ENCODE assay signal across 8 mouse cellular contexts in genomic region chr11:98809457-98810290, GRCm38 (mm10). TPM values are rescaled to one million over a fixed set of nuclear protein-coding genes. Genes with fewer than 3 reads are reported as not detected.
DNase-seq lines count a peak whose midpoint lies in the region; ATAC-seq and TF ChIP-seq lines count a peak whose summit lies in the region.

No protein-coding gene starts in this region.

- H3K36me3 ChIP-seq in heart, embryonic 10.5 days, result peaks cover 68% of the 10 kb centered on the region
- peaks cover 76% of the 10 kb centered on the region for H3K36me3 ChIP-seq in kidney, embryonic 15.5 days

- no peaks in the 10 kb centered on the region for H3K9me3 ChIP-seq in heart, embryonic 10.5 days
- H3K9me3 ChIP-seq in kidney, embryonic 15.5 days (replicated peaks), result no peaks in the 10 kb centered on the region

- H3K4me1 ChIP-seq in bone marrow macrophage, adult 2 months (ENCODE audit: control insufficient read depth, insufficient read depth, low read length), result peaks cover 26% of the 10 kb centered on the region
- peaks cover 5% of the 10 kb centered on the region; the same call in 1 of the 2 replicates for H3K4me1 ChIP-seq in embryonic fibroblast, embryonic 13.5 days (ENCODE audit: control insufficient read depth, insufficient read depth, low read length)
- H3K4me1 ChIP-seq in heart, embryonic 10.5 days, result peaks cover 22% of the 10 kb centered on the region
- peaks cover 29% of the 10 kb centered on the region for H3K4me1 ChIP-seq in kidney, embryonic 15.5 days

- H3K9ac ChIP-seq in kidney, embryonic 15.5 days, result peak overlapping the region; percentile 96

- WGBS in heart, embryonic 10.5 days, result under 1% methylated on average over 80 of the region's 84 CpGs
- WGBS in kidney, embryonic 15.5 days, result 0% methylated on average over 84 of the region's 84 CpGs

- 0 out of 2 replicates have a peak, but pooled peaks have one; percentile 33 for TF ChIP-seq POLR2A in bone marrow macrophage, adult 2 months (IDR thresholded peaks at IDR 0.05; ENCODE audit: borderline replicate concordance, low read depth, low read length)
- TF ChIP-seq POLR2A in embryonic fibroblast, embryonic 13.5 days (IDR thresholded peaks at IDR 0.05; ENCODE audit: low read depth, low read length), result peak; percentile 86

- TF ChIP-seq CTCF in bone marrow macrophage, adult 2 months (IDR thresholded peaks at IDR 0.05; ENCODE audit: low read depth, low read length), result no peak
- 0 out of 2 replicates have a peak, but pooled peaks have one; percentile 2 for TF ChIP-seq CTCF in embryonic fibroblast, embryonic 13.5 days (IDR thresholded peaks at IDR 0.05; ENCODE audit: borderline replicate concordance, insufficient read depth, low read length)

- H3K27ac ChIP-seq in bone marrow macrophage, adult 2 months (ENCODE audit: insufficient read depth, low read depth, low read length), result peak overlapping the region; percentile 78
- H3K27ac ChIP-seq in embryonic fibroblast, embryonic 13.5 days (ENCODE audit: insufficient read depth, low read length), result peak overlapping the region; percentile 94
- peak overlapping the region; percentile 98 for H3K27ac ChIP-seq in heart, embryonic 10.5 days
- H3K27ac ChIP-seq in kidney, embryonic 15.5 days, result peak overlapping the region; percentile 99

- H3K4me2 ChIP-seq in kidney, embryonic 15.5 days, result peak overlapping the region; percentile 68

- ATAC-seq in kidney, embryonic 15.5 days (replicated peaks; ENCODE audit: low FRiP score), result peak; percentile 99
- ATAC-seq in monocyte, adult 5-6 weeks (replicated peaks; ENCODE audit: insufficient number of reproducible peaks, low FRiP score, low TSS enrichment, poor library complexity, severe bottlenecking), result peak; percentile 99

- no peaks in the 10 kb centered on the region for H3K27me3 ChIP-seq in heart, embryonic 10.5 days (ENCODE audit: insufficient read depth, poor library complexity, severe bottlenecking)
- no peaks in the 10 kb centered on the region for H3K27me3 ChIP-seq in kidney, embryonic 15.5 days

- H3K4me3 ChIP-seq in bone marrow macrophage, adult 2 months (ENCODE audit: insufficient read depth, low read length), result peak overlapping the region; percentile 81
- H3K4me3 ChIP-seq in embryonic fibroblast, embryonic 13.5 days (ENCODE audit: insufficient read depth, low read length), result peak overlapping the region; percentile 92
- H3K4me3 ChIP-seq in heart, embryonic 10.5 days, result peak overlapping the region; percentile 88
- H3K4me3 ChIP-seq in kidney, embryonic 15.5 days (replicated peaks), result peak overlapping the region; percentile 91

- peak; percentile 99 for DNase-seq in A20 (ENCODE audit: low read depth, low spot score)
- peak; percentile 100 for DNase-seq in heart, embryonic 10.5 days (ENCODE audit: low spot score)
- DNase-seq in liver, result peak; percentile 99
- DNase-seq in spleen, postnatal 4 days (ENCODE audit: low spot score in 2 of 2), result peak; percentile 98

RNA-seq across cellular contexts. Expression of gene Casc3, which starts 5.0 kb away (rescaled TPM):
- polyA plus RNA-seq in bone marrow macrophage, adult 2 months (2012; ENCODE audit: insufficient read depth, insufficient read length, missing spikeins), result 37.9 and 40.1 TPM in 2 replicates
- polyA plus RNA-seq in embryonic fibroblast, embryonic 13.5 days (2011; ENCODE audit: insufficient read length, low read depth, missing spikeins), result 29.7 and 36.7 TPM in 2 replicates
- 29.5 and 37.2 TPM in 2 replicates for polyA plus RNA-seq in heart, embryonic 10.5 days (2016; fragmentation: Nextera tagmentation; extraction: Ambion mirVana)
- 40.6 and 40.8 TPM in 2 replicates for polyA plus RNA-seq in kidney, embryonic 15.5 days (2015; fragmentation: Nextera tagmentation; extraction: Ambion mirVana)
- 47.5 to 51.5 TPM (median 49.5 TPM) in 3 replicates for total RNA-seq in monocyte, adult 5-6 weeks (2017)

RNA-seq across cellular contexts. Expression of gene Msl1, which starts 14.4 kb away (rescaled TPM):
- 78.4 and 79.3 TPM in 2 replicates for polyA plus RNA-seq in bone marrow macrophage, adult 2 months (2012; ENCODE audit: insufficient read depth, insufficient read length, missing spikeins)
- 77.7 and 83.8 TPM in 2 replicates for polyA plus RNA-seq in embryonic fibroblast, embryonic 13.5 days (2011; ENCODE audit: insufficient read length, low read depth, missing spikeins)
- polyA plus RNA-seq in heart, embryonic 10.5 days (2016; fragmentation: Nextera tagmentation; extraction: Ambion mirVana), result 14.0 and 21.6 TPM in 2 replicates
- polyA plus RNA-seq in kidney, embryonic 15.5 days (2015; fragmentation: Nextera tagmentation; extraction: Ambion mirVana), result 25.1 and 25.8 TPM in 2 replicates
- total RNA-seq in monocyte, adult 5-6 weeks (2017), result 108 to 125 TPM (median 112 TPM) in 3 replicates

RNA-seq across cellular contexts. Expression of gene Rapgefl1, which starts 26.9 kb away (rescaled TPM):
- polyA plus RNA-seq in bone marrow macrophage, adult 2 months (2012; ENCODE audit: insufficient read depth, insufficient read length, missing spikeins), result 0.62 and 0.65 TPM in 2 replicates
- polyA plus RNA-seq in embryonic fibroblast, embryonic 13.5 days (2011; ENCODE audit: insufficient read length, low read depth, missing spikeins), result 1.6 and 2.0 TPM in 2 replicates
- polyA plus RNA-seq in heart, embryonic 10.5 days (2016; fragmentation: Nextera tagmentation; extraction: Ambion mirVana), result 0.78 and 0.87 TPM in 2 replicates
- 1.6 and 1.7 TPM in 2 replicates for polyA plus RNA-seq in kidney, embryonic 15.5 days (2015; fragmentation: Nextera tagmentation; extraction: Ambion mirVana)
- total RNA-seq in monocyte, adult 5-6 weeks (2017), result not detected in 3 replicates

RNA-seq across cellular contexts. Expression of gene Nr1d1, which starts 34.5 kb away (rescaled TPM):
- polyA plus RNA-seq in bone marrow macrophage, adult 2 months (2012; ENCODE audit: insufficient read depth, insufficient read length, missing spikeins), result 7.4 and 8.2 TPM in 2 replicates
- 18.7 and 23.7 TPM in 2 replicates for polyA plus RNA-seq in embryonic fibroblast, embryonic 13.5 days (2011; ENCODE audit: insufficient read length, low read depth, missing spikeins)
- polyA plus RNA-seq in heart, embryonic 10.5 days (2016; fragmentation: Nextera tagmentation; extraction: Ambion mirVana), result 3.6 and 5.9 TPM in 2 replicates
- polyA plus RNA-seq in kidney, embryonic 15.5 days (2015; fragmentation: Nextera tagmentation; extraction: Ambion mirVana), result 2.0 and 2.3 TPM in 2 replicates
- 0.68 to 4.7 TPM (median 1.9 TPM) in 3 replicates for total RNA-seq in monocyte, adult 5-6 weeks (2017)

RNA-seq across cellular contexts. Expression of gene Wipf2, which starts 53.8 kb away (rescaled TPM):
- 16.9 and 20.5 TPM in 2 replicates for polyA plus RNA-seq in bone marrow macrophage, adult 2 months (2012; ENCODE audit: insufficient read depth, insufficient read length, missing spikeins)
- 10.7 and 11.4 TPM in 2 replicates for polyA plus RNA-seq in embryonic fibroblast, embryonic 13.5 days (2011; ENCODE audit: insufficient read length, low read depth, missing spikeins)
- polyA plus RNA-seq in heart, embryonic 10.5 days (2016; fragmentation: Nextera tagmentation; extraction: Ambion mirVana), result 2.8 and 4.1 TPM in 2 replicates
- polyA plus RNA-seq in kidney, embryonic 15.5 days (2015; fragmentation: Nextera tagmentation; extraction: Ambion mirVana), result 4.2 and 5.2 TPM in 2 replicates
- 5.3 to 13.1 TPM (median 7.1 TPM) in 3 replicates for total RNA-seq in monocyte, adult 5-6 weeks (2017)

Comparison
In these comparisons a context has a peak if more than half of its experiments do, and no peak if none do; other contexts are left out.
1. Peak in every context shown above with its lines: DNase-seq, ATAC-seq, H3K4me3 ChIP-seq and H3K27ac ChIP-seq.